Mouse (Mus musculus) gastrocnemius, adult 8-10 months (tissue): ENCODE data around the gene Plxna1. TPM values are rescaled to one million over a fixed set of nuclear protein-coding genes. Genes with fewer than 3 reads are reported as not detected.
A peak's percentile ranks its signal among the peaks of the same experiment; 100 is the strongest.

Experiments used
- DNase-seq, 2 experiments: peaks; one replicate each; pipeline ENCODE4 v3.0.0; 2022; ENCODE audit warnings: low spot score in 2 of 2
- total RNA-seq, 4 experiments: library from RNA; stranded (reverse); gene quantifications; 2 replicates each; pipeline ENCODE4 v1.2.4; 2022

Plxna1 gene
- total RNA-seq, 4 experiments from 2014 or later, result 7.6 to 17.9 (median 10.6) TPM

DNA sequence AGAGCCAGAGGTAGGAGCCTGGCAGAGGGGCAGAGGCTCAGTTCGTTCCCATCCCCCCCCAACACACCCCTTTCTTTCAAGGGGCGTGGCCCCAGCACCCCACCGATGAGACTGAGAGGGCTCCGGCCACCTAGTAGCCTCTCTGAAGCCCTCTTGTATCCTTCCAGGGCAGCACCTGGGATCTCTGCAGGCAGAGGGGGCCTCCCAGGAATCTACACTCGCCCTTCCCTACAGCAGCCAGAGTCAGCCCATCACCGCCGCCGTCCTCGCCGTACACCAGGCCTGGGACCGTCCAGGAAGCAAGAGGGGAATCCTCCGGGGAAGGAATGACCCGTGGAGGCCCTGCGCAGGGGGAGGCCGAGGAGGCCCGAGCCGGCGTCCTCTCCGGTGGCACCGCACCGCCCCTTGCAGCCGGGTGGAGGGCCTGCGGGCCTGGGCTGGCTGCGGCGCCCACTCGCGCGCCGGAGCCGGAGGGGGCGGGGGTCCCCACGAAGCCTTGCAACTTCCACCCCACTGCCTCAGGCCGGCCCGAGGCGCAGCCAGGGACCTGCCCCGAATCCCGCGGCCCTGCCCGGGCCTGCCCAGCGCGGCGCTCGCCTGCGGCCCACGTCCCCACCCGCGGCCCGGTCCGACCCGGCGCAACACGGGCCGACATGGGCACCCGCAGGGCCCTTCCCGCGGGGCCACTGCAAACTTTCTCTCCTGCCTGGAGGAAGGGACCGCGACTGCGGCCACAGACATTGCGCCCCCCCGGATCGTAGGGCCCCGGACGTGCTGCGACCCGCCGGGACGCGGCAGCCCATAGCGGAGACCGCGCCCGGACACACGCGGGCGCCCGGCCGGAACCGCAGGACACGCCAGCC lies 771 bp downstream of the Plxna1 start:
- DNase-seq, result no peak

DNA sequence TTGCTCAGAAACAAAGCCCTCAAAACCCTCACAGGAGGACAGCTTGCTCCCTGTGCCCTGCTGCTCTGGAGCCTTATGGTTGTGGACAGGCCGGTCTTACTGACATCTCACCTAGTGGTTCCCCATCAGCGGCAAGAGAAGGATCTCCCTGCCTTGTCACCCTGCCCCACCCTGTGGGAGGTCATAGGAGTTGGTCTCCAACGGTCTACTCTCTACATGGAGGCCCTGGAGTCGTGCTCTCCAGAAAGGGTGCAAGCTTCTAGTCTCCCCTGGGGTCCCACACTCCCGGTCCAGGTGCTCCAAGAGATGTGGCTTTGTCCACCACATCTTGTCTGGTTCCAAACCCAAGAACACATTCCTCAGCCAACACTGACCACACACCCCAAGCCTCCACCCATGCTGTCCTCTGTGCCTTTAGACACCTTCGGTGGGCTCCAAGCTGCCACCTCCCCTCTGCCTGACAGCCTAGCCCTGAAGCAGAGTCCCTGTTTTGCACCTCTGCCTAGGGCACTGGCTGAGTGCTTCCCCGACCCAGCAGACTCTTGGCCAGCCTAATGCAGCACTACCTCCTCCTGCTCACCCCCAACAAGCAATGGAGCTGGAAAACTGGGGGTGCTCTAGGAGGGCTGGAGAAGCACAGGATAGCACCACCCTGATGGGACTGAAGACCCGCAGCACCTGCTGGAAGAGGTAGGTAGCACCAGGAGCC lies 1.6 kb downstream of the Plxna1 start:
- DNase-seq, result no peak

DNA sequence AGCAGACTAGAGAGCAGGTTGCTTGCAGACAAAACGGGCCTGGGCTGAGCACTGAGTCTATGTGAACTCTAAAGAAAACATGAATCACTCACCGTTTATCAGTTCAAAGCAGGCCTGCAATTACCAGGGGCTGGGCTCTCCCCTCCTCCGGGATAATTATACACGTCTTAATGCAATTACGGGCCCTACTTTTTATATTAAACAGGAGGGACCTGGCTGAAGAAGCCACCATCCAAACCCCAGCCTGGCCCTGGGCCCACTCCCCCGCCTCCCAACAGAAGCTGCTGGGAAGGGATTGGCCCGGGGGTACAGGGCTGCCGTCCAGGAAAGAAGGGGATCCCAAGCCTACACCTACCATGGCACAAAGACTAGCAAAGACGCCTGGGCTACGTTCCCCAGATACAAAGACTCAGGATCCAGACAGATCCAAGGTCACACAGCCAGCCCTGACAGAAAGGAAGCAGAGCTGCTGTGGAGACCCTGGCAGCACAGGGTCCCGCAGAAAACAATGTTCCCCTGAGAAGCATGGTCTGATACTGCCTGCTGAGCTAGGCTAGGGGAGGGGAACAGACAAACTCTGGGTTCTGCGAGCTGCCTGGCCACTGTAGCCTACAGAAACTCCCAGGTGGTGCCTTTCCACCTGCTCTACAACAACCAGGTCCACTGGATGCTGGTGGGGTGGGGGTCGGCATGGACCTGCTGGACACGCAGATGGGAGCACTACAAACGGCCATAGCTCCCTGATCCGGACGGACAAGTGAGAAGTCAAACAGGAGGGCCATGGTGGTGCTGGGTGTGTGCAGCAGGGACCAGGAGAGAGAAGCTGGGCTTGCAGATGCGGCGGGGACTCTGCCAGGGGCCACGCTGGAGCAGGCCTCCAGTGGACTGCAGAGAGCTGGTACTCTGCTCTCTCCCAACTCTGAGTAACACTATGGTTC lies 2.4 kb downstream of the Plxna1 start:
- DNase-seq, result no peak

DNA sequence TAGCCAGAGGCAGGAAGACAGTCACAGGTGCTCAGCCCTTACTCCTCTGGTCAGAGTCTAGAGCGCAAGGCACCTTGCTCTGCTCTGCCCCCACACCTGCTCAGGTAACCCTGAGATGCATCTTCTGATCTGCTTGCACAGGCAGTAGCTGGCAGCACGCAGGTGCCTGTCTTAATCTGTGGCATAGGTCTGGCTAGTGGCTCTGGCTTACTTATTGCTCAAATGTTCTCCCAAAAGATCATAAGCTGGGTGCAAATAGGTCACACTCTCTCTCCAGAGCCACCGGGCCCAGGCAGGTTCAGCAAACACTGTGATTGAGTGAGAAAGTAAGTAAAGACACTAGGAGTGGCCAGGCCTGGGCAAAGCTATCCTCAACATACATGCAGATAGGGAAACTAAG lies 3.2 kb downstream of the Plxna1 start:
- no peak for DNase-seq

DNA sequence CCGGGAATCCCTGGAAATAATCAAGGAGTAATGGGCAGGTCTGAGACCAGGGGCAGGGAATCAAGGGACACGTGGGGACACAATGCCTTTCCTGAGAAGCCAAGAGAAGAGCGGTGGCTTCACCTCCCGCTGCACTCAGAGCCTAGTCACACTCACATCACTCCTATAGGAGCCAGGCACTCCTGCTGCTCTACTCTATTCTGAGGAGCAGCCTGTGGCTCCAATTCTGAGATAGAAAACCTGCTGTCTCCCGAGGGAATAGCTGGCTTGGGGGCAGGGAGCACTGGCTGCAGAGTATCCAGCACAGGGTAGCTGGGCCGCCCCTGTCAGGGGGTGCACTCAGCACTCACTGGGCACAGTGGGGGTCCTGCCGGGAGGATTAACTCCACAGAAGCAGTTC lies 6.8 kb downstream of the Plxna1 start:
- DNase-seq, result no peak

DNA sequence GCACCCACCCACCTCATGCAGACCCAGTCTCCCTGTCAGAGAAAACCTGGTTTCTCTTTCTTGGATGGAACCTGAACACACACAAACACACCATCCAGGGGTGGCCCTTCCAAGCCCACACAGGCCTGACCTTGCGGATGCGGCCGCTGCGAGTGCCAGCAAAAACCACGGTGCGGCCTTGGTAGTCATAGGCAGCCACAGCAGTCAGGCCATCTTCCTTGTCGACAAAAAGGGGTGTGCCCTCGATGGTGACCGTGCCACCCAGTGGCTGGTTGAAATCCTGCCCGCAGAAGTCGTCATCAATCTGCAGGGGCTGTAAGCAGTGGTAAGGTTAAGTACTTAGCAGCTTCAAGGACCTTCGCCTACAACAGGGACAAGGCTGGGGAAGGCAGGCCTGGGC lies 7.7 kb downstream of the Plxna1 start:
- no peak for DNase-seq

DNA sequence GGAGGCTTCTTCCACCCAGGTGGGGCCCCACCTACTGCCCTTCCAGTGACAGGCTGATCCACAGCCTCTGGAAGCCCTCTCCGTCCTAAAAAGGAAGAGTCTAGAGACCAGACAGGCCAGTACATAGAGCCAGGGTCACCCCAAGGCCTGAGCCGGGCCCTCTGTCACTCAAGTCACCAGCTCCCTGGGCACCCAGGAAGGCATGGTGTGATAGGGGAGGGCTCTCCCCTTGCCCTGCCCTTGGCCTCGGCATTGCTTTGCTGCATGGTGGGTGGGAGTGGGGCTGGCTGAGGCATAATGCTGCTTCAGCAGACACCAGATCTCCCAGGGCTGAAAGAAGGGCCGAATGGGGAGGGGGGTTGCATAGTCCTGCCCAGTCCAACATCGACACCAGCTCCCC lies 8.3 kb downstream of the Plxna1 start:
- no peak for DNase-seq

DNA sequence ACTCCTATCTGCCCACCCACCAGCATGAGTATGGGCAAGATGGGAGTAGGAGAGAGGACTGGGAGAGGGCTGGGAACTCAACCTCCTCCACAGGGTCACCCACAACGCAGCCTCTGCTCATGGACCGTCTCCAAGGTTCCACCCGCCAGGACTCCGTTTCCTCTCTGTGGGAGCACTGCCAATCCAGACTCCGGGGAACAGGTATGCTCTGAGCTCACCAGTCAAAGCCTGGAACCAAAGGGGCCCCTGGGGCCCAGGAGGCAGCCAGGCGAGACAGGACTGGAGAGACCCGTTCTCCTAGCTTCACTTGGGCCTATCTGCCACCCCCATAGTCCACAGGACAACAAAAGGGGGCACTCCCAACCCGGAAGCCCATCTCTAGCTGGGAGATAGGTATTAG lies 9.3 kb downstream of the Plxna1 start:
- no peak for DNase-seq

DNA sequence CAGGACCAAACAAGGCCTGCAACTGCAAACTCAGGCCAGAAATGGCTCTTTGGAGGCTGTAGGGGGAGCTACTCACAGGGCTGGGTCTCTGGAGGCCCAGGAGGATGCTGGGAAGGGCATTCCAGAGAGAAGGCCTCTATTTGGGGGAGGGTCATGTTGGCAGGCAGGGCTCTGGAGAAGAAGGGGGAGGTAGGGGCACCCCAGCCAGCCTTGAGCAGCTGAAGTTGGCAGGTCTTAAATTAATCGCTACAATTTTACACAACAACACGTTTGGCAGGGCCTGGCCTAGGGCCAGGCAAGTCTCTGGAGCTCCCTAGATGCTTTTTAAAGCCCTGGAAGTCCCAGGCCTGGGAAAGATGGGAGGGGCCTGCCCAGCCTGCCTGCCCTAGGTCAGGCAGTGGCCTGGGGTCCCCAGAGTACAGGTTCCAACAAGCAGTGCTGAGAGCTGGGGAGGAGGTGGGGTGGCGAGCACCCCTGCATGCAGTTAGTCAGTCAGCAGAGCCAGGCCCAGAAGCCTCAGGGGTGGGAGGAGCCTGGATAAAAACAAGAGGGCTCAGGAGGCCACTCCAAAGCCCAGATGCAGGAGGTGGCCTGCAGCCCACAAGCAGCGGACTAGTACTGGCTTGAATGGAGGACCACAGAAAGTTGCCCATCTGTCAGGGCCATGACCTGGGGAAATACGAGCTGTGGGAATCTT lies 10.8 kb downstream of the Plxna1 start:
- DNase-seq, result peak in 1 of 2 experiments; percentile 62

DNA sequence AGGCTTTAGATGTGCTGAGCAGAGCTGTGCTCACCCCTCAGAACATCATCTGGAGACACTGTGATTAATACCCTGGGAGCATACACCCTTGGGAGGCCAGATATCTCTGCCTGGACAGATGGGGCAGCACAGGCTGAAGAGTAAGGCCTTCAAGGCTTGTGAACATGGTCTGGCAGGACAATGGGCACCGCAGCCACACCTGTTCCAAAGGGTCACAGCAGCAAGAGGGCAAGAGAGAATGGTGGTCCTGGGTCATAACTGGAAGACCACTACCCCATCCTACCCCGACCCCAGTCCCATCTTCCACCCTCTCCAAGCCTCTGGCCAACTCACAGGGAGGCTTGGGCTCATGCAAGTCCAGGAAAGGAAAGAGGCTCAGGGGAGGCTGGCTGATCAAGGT lies 11.9 kb downstream of the Plxna1 start:
- DNase-seq, result no peak

DNA sequence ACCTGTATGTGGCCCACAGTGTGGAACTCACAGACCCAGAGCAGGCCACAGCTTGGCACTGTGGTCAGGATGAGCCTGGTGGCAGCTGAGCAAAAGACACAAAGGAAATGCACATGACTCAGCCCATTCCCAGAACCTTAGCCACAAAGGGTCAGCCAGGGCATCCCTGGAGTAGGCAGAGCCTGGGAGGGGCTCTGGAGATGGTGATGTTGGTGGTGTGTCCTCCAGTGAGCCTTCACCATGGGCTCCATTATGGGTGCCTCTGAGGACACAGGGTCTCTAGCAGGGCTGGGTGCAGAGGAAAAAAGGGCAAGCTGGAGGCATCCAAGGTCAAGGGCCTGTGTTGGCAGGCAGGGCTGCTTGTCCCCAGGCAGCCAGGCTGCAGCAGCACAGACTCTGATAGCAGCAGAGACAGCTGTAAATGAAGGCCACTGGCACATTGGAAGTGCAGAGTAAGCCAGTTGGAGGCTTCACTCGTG lies 12.3 kb downstream of the Plxna1 start:
- no peak for DNase-seq

DNA sequence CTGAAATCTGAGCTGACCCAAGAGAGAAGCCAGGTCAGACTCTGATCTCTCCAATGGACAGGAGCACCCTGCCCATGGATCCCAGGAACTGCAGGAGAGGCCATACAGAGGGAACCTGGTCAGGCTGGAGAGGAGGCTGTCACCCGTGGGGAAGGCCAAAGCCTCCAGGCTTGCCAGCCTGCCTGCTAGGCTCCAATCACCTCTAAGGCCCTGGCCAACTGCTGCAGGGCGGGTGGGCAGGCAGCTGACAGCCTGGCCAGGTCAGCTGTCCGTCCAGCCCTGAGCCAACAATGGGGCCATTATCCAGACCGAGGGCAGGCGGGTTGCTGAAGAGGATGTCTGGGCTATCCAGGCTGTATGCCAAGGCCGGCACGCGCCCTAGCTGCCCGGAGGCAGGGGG lies 14.1 kb downstream of the Plxna1 start:
- DNase-seq, result peak in 1 of 2 experiments; percentile 46

DNA sequence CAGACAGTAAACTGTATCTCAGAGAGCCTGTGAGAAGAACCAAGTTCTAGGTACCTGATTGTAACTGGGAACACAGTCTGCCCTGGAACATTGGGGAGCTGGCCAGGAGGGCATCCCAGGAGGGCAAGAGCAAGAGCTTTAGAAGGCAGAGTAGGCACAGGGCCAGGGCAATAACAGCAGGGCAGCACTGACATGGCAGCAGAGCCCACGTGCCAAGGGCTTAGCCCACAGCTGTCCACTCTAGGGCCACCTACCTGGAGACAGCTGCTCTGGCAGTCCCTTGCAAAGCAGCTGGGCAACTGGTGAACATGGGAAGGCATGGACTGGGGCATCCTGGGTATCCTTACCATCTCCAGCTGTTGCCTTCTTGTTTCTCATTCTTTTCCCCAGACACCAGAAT lies 14.6 kb downstream of the Plxna1 start:
- DNase-seq, result no peak

DNA sequence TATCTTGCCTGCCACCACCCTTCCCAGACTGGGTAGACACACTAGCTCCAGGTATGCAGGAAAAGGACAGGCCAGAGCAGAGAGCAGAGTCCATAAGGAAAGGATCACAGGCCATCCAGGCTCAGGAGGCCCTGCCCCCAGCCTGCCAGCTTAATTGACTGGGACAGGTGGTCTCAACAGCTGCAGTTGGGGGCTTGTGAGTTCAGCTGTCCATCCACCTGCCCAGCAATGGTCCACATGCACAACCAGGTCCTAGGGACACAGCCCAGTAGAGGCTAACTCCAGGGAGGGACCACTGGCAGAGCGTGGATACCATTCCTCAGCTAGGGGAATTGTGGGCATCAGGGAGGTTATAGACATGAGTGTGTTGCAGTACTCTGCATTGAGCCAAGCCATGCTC lies 16.6 kb downstream of the Plxna1 start:
- no peak for DNase-seq

DNA sequence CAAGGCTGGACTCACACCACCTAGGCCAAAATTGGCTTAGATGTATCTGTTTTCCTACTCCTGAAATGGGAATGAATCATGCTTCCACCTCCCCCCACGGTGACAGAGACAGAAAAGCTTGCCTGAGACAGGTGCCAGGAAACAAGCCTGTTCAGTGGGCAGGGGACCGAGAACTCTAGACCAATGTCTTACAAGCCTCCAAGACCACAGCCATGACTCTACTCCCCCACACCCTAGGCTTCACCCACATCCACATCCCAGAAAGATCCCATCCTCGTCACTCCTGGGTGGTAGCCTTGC lies 17.0 kb downstream of the Plxna1 start:
- no peak for DNase-seq

DNA sequence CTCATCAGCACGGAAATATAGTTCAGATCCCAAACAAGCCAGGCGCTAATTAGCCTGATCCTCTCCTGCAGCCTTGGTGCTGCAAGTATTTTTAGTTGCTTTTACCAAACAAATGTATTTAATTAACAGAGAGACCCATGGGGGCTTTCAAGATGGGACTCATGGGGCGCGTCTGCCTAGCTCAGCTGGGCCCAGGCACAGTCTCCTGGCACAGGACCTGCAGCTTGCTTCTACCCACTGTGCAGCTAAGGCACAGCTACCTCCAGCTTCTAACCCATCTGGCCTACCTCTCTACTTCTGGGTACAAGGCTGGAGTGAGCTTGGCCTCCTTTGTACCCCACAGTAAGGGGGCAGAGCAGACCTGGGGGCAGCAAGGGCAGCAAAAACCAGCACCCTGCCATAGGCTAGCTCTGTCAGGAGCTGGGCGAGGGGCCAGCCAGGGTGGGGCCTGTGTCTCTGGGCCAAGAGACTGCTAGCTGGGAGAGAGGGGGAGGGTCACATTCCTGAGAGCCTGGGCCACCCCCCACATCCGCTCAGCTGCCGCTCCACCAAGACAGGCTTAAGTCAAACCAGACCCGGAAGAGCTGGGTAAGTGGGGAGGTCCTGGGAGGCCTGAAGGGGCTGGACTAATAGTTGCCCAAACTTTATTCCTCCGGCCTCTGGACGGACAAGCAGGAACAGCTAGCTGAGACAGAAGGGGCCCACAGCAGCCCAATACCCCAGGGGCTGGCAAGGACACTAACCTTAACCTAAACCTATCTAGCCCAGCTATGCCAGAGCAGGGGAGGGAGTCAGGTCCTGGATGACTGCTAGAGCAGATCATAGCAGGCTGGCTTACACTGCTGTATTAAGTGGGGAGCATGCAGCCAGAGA lies 17.6 kb downstream of the Plxna1 start:
- peak; percentile 78 to 87 for DNase-seq

DNA sequence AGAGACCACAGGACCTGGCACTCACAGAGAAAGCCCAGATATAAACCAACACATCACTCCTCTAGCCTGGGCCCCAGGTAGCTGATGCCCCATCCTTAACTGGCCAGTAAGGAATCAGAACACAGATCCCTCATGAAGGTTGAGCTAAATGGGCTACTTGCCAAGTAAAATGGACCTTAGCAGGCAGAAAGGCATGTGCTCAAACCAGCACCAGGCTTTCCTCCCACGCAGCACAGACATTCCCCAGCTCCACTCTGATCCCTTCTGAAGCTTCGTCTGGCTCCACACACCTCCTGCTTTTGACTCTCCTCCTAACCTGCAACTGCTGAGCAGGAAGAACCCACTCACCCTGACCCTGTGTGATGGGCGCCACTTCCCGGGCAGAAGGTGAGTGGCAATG lies 20.4 kb downstream of the Plxna1 start:
- no peak for DNase-seq

DNA sequence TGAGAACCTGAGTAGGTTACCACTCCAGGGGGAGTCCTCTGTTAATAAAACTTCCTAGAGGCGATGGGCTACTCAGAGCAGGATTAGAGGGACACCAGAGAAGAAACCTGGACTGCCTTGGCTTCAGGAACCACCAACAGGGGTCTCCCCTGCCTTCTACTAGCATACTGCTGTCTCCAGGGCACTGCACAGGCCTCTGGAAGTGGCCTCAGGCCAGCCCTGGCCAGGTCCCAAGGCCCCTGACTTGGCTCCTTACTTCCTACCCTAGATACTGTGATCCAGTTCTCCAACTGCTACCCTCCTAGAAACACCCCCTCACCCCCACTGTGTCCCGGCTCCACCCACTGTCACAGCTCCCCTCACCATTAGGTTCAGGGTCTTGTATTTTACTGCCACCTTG lies 23.0 kb downstream of the Plxna1 start:
- DNase-seq, result peak in 1 of 2 experiments; percentile 50

DNA sequence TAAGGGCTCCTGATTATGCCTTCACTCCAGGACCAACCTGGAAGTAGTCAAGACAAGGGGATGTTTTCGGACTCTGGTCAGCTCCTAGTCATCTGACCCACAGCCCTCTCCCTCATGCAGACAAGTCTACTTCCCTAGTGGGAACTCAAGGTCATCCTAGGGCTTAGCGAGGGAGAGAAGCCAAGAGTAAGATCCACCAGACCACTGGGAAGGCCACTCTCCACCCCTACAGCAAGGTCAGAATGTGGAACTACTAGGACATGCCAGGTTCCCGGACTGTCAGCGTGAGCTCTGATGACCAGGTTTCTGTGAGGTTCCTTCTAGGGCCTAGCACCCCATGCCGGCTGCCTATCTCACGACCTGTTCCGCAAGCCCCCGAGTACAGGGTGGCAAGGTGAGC lies 23.7 kb downstream of the Plxna1 start:
- no peak for DNase-seq

DNA sequence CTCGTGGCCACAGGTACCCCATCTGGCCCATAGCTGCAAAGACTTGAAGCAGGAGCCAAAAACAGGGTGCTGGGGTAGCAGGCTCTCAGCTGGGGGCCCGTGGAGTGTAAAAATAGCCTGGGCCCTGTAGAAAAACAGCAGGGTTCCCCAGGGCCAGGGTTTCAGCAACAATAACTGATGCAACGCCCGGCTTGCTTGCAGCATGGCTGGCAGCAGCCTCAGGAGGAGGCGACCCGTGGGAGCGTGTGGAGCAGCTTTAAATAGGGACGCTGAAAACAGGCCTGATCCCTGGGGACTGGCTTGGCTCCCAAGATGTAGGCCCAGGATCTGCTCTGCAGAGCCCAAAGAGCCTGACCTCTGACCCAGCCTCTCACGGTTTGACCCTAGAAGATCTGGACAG lies 24.8 kb downstream of the Plxna1 start:
- peak in 1 of 2 experiments; percentile 44 for DNase-seq
